Mouse (Mus musculus): ENCODE results near the gene Bloc1s6. TPM values are rescaled to one million over a fixed set of nuclear protein-coding genes. Genes with fewer than 3 reads are reported as not detected.

Gene Bloc1s6
- total and polyA plus RNA-seq, 3 experiments = 15.3 to 23.9 (median 21.7) TPM

DNA sequence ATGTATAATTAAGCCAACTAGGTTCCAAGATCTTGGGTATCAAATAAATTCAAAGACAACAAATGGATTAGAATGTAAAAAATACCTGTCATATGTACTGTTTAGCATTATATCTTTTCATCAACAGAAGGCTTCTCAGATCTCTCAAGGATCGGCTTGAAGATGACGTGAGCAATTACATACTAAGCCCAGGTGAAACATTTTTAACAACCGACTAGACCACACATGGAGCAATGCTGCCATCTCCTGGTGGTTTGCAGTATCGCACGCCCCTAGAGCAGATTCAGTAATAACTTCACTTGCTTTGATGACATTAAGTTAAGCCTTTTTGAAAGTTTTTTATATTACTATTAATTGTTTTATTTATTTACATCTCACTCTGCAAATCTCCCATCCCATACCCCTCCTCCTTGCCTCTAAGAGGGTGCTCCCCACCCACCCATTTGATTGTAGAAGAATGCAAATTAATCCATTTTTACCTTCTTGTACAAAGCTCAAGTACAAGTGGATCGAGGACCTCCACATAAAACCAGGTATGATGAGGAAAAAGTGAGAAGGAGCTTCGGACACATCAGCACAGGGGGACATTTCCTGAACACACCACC is 15.5 kb downstream of the Bloc1s6 start:
- ATAC-seq (ENCODE audit: extremely low read depth, insufficient number of reproducible peaks, low FRiP score, poor library complexity, severe bottlenecking) (peak; percentile 45; the same call in 1 of the 2 replicates), DNase-seq (ENCODE audit: low spot score) (peak; percentile 8)
- H3K27me3 ChIP-seq (ENCODE audit: insufficient read depth, low read length) = peaks cover 3% of the 10 kb centered on the region
- TF ChIP-seq GATA2 (IDR thresholded peaks at IDR 0.05; ENCODE audit: borderline replicate concordance, low read depth, low read length) (no peak), POLR2AphosphoS5 (IDR thresholded peaks at IDR 0.05; ENCODE audit: insufficient replicate concordance, low read depth, low read length) (no peak), CTCF (IDR thresholded peaks at IDR 0.05; ENCODE audit: low read depth, low read length) (peak; percentile 60)
- no peak overlapping the region for H3K4me3 ChIP-seq (ENCODE audit: low read depth, low read length)
- no peaks in the 10 kb centered on the region for H3K9me3 ChIP-seq (replicated peaks)
- H3K36me3 ChIP-seq (replicated peaks) = peaks cover 8% of the 10 kb centered on the region
- no peaks in the 10 kb centered on the region for H3K4me1 ChIP-seq (ENCODE audit: insufficient read depth, low read depth, low read length)

DNA sequence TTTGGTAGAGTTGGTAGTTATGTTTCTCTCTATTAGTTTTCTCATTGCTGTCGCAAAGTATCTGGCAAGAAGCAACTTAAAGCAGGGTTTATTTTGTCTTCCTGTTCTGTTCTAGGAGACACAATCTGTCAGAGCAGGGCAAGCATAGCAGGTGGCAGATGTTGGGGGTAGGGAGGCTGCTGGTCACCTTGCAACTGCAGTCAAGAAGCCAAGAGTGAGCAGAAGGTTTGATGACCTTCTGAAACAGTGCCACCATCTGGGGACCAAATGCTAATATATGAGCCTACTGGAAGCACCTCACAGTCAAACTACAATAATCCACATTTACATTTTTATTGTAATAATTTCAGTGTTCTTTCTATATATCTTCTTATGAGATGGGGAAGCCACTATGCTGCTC is 21.5 kb downstream of the Bloc1s6 start:
- DNase-seq (ENCODE audit: low spot score) (no peak), ATAC-seq (ENCODE audit: extremely low read depth, insufficient number of reproducible peaks, low FRiP score, poor library complexity, severe bottlenecking) (no peak)
- H3K36me3 ChIP-seq (replicated peaks) = no peaks in the 10 kb centered on the region
- no peaks in the 10 kb centered on the region for H3K4me1 ChIP-seq (ENCODE audit: insufficient read depth, low read depth, low read length)
- H3K4me3 ChIP-seq (ENCODE audit: low read depth, low read length) = no peak overlapping the region
- H3K9me3 ChIP-seq (replicated peaks) = no peaks in the 10 kb centered on the region
- TF ChIP-seq GATA1 (IDR thresholded peaks at IDR 0.05; ENCODE audit: borderline replicate concordance, low read length) (no peak), CTCF (IDR thresholded peaks at IDR 0.05; ENCODE audit: low read depth, low read length) (no peak), POLR2AphosphoS5 (IDR thresholded peaks at IDR 0.05; ENCODE audit: insufficient replicate concordance, low read depth, low read length) (no peak), GATA2 (IDR thresholded peaks at IDR 0.05; ENCODE audit: borderline replicate concordance, low read depth, low read length) (no peak), TAL1 (conservative IDR thresholded peaks at IDR 0.05; ENCODE audit: low read depth, low read length) (no peak)
- H3K27me3 ChIP-seq (ENCODE audit: insufficient read depth, low read length) = peaks cover 3% of the 10 kb centered on the region

DNA sequence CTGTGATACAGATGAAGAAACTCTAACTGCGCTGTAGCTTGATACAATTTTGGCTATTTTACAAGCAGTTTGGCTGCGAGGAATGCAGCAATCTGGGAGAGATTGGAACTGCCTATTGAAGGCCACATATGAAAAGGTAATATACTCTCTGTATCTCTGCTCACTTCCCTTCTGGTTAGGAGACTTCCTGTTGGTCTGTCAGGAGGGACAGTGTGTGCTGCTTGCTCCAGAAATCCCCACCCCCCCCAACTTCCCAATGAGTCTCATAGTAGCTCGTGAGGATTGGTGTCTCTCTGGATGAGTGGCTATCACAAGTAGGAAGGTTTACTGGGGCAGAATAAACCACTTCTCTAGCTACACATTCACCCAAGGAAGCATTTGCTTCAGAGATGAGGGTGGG is 24.7 kb downstream of the Bloc1s6 start:
- DNase-seq (ENCODE audit: low spot score) (no peak), ATAC-seq (ENCODE audit: extremely low read depth, insufficient number of reproducible peaks, low FRiP score, poor library complexity, severe bottlenecking) (no peak)
- TF ChIP-seq POLR2AphosphoS5 (IDR thresholded peaks at IDR 0.05; ENCODE audit: insufficient replicate concordance, low read depth, low read length) (no peak), GATA1 (IDR thresholded peaks at IDR 0.05; ENCODE audit: borderline replicate concordance, low read length) (no peak), GATA2 (IDR thresholded peaks at IDR 0.05; ENCODE audit: borderline replicate concordance, low read depth, low read length) (no peak), CTCF (IDR thresholded peaks at IDR 0.05; ENCODE audit: low read depth, low read length) (no peak), TAL1 (conservative IDR thresholded peaks at IDR 0.05; ENCODE audit: low read depth, low read length) (no peak)
- Histone ChIP-seq H3K4me3 (ENCODE audit: low read depth, low read length) (no peak overlapping the region), H3K36me3 (replicated peaks) (no peaks in the 10 kb centered on the region), H3K9me3 (replicated peaks) (no peaks in the 10 kb centered on the region), H3K4me1 (ENCODE audit: insufficient read depth, low read depth, low read length) (peaks cover 7% of the 10 kb centered on the region), H3K27me3 (ENCODE audit: insufficient read depth, low read length) (peaks cover 4% of the 10 kb centered on the region)

DNA sequence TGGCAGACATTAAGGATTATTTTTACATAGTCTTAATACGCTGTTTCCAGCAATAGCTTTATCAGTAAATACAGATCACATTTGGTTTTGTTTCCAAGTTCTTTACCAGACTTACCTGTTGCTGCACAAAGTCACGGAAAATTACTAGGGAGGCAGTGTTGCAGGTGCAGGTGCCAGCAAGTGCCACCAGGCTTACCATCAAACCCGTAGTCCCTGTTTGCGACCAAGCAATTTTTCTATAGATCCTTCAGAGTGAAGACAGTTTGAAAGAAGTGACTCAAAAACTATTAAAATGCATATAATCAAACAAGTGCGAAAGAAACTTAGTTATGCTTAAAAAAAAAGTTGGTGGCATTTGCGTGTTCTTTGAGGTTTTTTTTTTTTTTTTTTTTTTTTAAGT is 26.2 kb downstream of the Bloc1s6 start:
- peaks cover 4% of the 10 kb centered on the region for H3K27me3 ChIP-seq (ENCODE audit: insufficient read depth, low read length)
- ATAC-seq (ENCODE audit: extremely low read depth, insufficient number of reproducible peaks, low FRiP score, poor library complexity, severe bottlenecking) (no peak), DNase-seq (ENCODE audit: low spot score) (no peak)
- TF ChIP-seq TAL1 (conservative IDR thresholded peaks at IDR 0.05; ENCODE audit: low read depth, low read length) (no peak), GATA1 (IDR thresholded peaks at IDR 0.05; ENCODE audit: borderline replicate concordance, low read length) (no peak), CTCF (IDR thresholded peaks at IDR 0.05; ENCODE audit: low read depth, low read length) (no peak), POLR2AphosphoS5 (IDR thresholded peaks at IDR 0.05; ENCODE audit: insufficient replicate concordance, low read depth, low read length) (no peak), GATA2 (IDR thresholded peaks at IDR 0.05; ENCODE audit: borderline replicate concordance, low read depth, low read length) (no peak)
- no peaks in the 10 kb centered on the region for H3K9me3 ChIP-seq (replicated peaks)
- no peaks in the 10 kb centered on the region for H3K36me3 ChIP-seq (replicated peaks)
- peaks cover 7% of the 10 kb centered on the region for H3K4me1 ChIP-seq (ENCODE audit: insufficient read depth, low read depth, low read length)
- H3K4me3 ChIP-seq (ENCODE audit: low read depth, low read length) = no peak overlapping the region

DNA sequence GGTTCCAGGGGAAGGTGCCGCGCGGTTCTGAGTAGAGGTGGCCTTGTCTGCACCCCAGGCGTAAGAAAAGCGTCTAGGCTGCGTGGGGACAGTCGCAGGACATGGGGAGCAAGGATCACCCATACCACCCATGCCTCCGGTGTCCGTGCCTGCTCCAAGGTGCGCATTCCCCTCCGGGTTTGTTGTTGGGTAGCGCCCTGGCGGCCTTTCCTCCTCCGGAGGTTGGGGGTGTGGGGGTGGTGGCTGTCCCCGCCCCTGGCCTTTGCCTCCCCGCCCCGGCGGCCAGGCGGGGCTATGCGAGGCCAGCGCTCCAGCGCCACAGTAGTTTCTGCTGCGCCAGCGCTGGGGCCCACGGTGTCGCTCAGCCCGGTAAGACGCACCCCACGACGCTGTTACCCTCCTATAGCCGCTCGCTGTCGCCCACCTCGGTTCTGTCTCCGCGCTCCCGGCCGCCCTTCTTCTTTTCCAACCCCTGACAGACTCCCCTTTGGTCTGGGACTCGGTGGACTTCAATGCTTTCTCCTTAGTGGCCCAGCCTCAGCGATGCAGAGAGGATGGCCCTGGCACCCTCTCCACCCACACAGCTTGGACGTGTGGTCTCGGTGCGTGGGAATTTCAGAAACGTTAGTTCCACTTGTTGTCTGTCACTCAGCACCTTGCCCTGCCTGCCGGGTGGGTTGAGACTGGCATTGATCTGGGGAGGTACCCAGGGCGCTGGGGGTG is 26.9 kb downstream of the Bloc1s6 start, which contains the start of gene Sqor:
TSS of gene Sqor (plus strand) at position 167 of the 723 bp plus-strand sequence.
- peak; percentile 71 for DNase-seq (ENCODE audit: low spot score)
- H3K27me3 ChIP-seq (ENCODE audit: insufficient read depth, low read length) = peaks cover 4% of the 10 kb centered on the region
- TF ChIP-seq POLR2AphosphoS5 (IDR thresholded peaks at IDR 0.05; ENCODE audit: insufficient replicate concordance, low read depth, low read length) = no peak
- peak within 1 kb of the TSS; percentile 70 for H3K4me3 ChIP-seq (ENCODE audit: low read depth, low read length)
- no peaks in the 10 kb centered on the region for H3K9me3 ChIP-seq (replicated peaks)
- H3K36me3 ChIP-seq (replicated peaks) = no peaks in the 10 kb centered on the region
- peaks cover 7% of the 10 kb centered on the region for H3K4me1 ChIP-seq (ENCODE audit: insufficient read depth, low read depth, low read length)
- peak; percentile 86 for ATAC-seq (ENCODE audit: extremely low read depth, insufficient number of reproducible peaks, low FRiP score, poor library complexity, severe bottlenecking)

DNA sequence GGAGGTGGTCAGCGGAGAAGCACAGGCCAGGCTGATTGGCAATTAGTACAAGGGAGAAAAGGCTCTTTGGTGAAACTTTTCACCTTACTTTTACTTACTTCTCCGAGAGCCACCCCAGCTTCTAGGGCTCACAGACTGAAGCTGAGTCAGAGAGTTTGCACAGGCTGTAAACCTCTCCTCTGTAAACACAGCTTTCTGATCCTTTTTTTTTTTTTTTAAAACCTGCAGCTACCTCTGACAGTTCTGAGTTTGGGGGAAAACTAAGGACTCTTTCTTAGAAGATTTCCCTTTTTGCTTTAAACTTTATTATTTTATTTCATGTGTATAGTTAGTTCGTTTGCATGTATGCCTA is 27.5 kb downstream of the Bloc1s6 start:
- peaks cover 7% of the 10 kb centered on the region for H3K4me1 ChIP-seq (ENCODE audit: insufficient read depth, low read depth, low read length)
- H3K27me3 ChIP-seq (ENCODE audit: insufficient read depth, low read length) = peaks cover 4% of the 10 kb centered on the region
- DNase-seq (ENCODE audit: low spot score) (no peak), ATAC-seq (ENCODE audit: extremely low read depth, insufficient number of reproducible peaks, low FRiP score, poor library complexity, severe bottlenecking) (no peak)
- H3K4me3 ChIP-seq (ENCODE audit: low read depth, low read length) = peak overlapping the region; percentile 70; the same call in 1 of the 2 replicates
- TF ChIP-seq GATA2 (IDR thresholded peaks at IDR 0.05; ENCODE audit: borderline replicate concordance, low read depth, low read length) (no peak), TAL1 (conservative IDR thresholded peaks at IDR 0.05; ENCODE audit: low read depth, low read length) (no peak), POLR2AphosphoS5 (IDR thresholded peaks at IDR 0.05; ENCODE audit: insufficient replicate concordance, low read depth, low read length) (no peak), GATA1 (IDR thresholded peaks at IDR 0.05; ENCODE audit: borderline replicate concordance, low read length) (no peak), CTCF (IDR thresholded peaks at IDR 0.05; ENCODE audit: low read depth, low read length) (no peak)
- no peaks in the 10 kb centered on the region for H3K36me3 ChIP-seq (replicated peaks)
- no peaks in the 10 kb centered on the region for H3K9me3 ChIP-seq (replicated peaks)

Data from G1E (cell line).